Mouse (Mus musculus): ENCODE measurements around the gene Wrap53.

The Wrap53 gene

DNA sequence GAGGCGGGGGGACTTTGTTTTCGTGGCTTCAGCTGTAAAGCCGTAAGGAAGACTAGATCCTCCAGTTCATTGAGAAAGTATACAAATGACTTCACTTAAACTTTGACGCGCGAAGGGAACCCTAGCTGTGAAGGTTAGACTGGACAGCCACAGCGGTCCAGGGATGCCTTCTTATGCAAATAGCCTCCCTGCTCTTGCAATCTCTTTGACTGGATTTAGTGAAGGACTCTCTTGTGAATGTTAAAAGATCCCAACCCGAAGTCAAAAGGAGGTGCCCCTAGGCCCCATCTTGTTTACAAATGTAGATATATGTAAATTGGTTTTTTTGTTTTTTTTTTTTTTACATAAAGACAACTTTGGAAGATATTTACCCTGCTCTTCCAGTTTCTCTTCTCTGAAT, 1.8 kb upstream of the Wrap53 start:
- in situ Hi-C loops (cut with MboI; ENCODE audit: low pct_unique_long_range_greater_than_20kb in 1 of 2, low sequenced_read_pairs in 2 of 2, unreplicated experiment in 1 of 2): no loop called here

DNA sequence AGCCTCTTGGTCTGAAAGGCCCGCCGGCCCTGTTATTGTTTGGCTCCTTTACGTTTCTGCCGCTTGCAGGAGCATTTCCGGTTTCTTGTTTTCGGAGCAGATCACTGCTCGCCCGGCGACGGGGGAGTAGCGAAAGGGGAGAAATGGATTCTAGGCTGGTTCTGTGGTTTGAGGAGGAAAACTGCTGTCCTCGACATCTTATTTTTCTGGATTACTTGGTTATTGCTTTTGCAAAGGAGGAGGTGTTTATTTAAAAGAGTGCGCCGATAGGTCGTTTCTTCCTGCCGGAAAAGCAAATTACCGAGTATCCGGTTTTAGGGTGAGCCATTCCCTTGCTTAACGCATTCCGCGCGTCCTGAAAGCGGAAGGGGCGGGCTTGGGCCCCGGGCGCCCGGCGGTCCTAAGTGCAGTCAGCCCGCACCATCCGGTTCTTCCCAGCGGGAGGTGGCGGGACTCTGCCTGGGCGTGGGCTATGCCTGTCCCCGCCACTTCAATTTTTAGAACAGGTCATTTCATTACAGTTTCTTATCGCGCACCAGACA, 1.2 kb upstream of the Wrap53 start:
- in situ Hi-C loops (cut with MboI; ENCODE audit: low pct_unique_long_range_greater_than_20kb in 1 of 2, low sequenced_read_pairs in 2 of 2, unreplicated experiment in 1 of 2): no loop called here

DNA sequence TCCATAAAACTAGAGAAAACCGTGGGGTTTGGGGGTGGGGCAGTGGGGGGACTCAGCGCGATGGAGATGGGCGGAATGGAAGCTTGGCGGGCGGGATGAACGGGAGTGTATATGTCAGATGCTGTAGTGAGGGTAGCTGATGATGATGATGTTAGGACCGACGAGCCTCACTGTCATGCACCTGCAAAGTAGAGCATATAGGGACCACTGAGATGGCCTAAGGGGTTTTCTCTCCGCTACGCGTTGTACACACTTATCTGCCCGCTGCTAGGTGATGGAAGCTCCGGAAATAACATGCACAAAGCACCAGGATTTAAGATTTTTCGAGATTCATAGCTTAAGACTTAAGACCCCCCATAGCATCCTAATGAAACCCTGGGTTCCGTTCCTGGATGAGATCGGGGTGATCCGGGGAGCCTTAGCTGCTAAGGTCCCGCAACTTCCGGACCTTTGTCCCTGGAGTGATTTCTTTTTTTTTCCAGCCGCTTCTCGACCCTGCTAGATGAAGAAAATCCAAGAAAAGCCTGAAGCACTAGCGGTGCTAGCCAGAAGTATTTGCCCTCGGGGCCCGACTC, 604 bp upstream of the Wrap53 start:
- in situ Hi-C loops (cut with MboI; ENCODE audit: low pct_unique_long_range_greater_than_20kb in 1 of 2, low sequenced_read_pairs in 2 of 2, unreplicated experiment in 1 of 2): no loop called here

DNA sequence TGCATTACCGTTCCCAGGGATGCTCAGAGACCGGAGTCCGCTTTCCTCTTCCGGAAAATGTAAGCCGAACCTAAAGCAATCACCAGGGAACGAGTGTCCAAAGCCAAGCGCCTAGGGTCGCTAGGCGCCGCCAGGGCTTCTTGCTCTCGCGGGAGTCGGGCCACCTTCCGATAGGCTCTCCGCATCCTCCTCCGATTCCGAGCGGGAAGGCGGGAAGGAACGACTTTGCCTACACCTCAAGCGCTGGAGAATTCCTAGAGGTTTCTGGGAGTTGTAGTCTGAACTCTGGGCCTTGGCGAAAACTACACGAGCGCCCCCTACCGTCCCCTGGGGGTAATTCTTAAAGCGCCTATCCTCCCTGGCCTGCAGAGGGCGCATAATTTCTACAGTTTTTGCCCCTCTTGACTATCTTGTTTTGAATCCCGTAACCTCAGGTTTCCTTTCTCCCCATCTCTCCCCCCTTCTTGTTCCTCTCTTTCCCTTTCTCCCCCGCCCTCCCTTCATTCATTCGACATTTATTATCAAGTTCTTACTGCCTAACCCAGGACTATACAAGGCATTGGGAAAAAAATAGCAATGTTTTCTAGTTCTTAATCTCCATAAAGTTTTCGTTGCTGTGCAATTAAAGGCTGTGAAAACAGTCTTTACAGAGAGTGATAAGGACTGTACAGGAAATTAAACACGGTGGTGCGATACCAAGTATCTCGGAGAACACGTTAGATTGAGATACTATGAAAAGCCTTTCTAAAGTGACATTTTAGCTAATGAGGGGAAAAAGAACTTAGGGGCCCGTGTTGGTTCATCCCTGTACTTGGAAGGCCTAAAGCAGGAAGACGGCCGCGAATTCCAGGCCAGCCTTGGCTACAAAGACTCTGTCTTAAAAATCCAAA, 682 bp downstream of the Wrap53 start:
- in situ Hi-C loops (cut with MboI; ENCODE audit: low pct_unique_long_range_greater_than_20kb in 1 of 2, low sequenced_read_pairs in 2 of 2, unreplicated experiment in 1 of 2): loop anchor here in 1 of 2 experiments (5.0 kb wide), 1 partner anchor 37 kb away; no protein-coding TSS in a partner anchor

DNA sequence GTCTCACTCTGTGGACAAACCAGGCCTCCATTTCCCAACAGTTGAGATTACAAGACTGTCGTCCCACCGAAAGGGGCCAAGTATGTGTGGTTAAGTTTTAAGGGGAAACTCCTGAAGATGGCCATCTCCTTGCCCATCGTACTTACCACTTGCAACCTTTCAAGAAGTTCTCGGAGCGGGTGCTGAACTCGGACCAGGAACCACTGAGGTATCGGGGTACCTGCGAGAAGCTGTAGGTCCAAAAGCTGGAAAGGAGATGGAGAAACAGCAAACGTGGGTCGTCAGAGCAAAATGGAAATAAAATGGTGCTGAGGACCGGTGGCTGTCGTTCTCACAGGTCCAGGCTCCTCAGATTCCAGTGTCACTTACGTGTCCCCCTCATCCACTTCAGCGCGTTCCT, 1.8 kb downstream of the Wrap53 start:
- in situ Hi-C loops (cut with MboI; ENCODE audit: low pct_unique_long_range_greater_than_20kb in 1 of 2, low sequenced_read_pairs in 2 of 2, unreplicated experiment in 1 of 2): loop anchor here in 1 of 2 experiments (5.0 kb wide), 1 partner anchor 36 kb away; no protein-coding TSS in a partner anchor

DNA sequence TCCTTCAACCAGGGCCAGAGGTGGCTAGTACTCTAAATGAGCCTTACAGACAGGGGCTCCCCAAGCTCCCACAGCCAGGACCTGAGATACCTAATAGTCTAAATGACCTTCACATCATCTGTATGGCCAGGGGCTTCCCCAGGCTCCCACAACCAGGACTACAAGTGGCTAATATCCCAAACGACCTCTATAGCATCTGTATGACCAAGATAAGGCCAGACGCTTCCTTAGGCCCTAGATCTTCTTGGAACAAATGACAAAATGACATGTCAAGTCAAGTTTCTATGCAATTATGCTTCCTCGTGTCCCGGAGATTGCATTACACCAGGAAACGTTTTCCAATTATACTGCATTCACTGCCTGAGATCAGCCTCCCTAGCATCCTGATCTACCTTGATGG, 3.7 kb downstream of the Wrap53 start:
- in situ Hi-C loops (cut with MboI; ENCODE audit: low pct_unique_long_range_greater_than_20kb in 1 of 2, low sequenced_read_pairs in 2 of 2, unreplicated experiment in 1 of 2): loop anchor here in 1 of 2 experiments (5.0 kb wide), 1 partner anchor 34 kb away; no protein-coding TSS in a partner anchor

DNA sequence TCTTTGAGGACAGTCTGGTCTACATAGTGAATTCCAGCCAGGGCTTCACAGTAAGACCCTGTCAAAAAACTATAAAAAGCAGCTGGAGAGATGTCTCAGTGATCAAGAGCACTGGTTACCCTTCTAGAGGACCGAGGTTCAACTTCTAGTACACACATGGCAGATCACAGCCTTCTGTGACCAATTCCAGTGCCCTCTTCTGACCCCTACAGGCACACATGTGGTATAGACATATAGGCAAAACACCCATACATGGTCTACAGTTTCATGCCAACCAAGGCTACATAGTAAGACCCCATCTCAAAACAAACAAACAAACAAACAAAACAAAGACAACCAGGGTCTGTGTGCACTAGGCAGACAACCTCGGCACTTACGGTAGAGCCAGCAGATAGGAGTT, 4.8 kb downstream of the Wrap53 start:
- in situ Hi-C loops (cut with MboI; ENCODE audit: low pct_unique_long_range_greater_than_20kb in 1 of 2, low sequenced_read_pairs in 2 of 2, unreplicated experiment in 1 of 2): loop anchor here in 1 of 2 experiments (5.0 kb wide), 1 partner anchor 33 kb away; no protein-coding TSS in a partner anchor

DNA sequence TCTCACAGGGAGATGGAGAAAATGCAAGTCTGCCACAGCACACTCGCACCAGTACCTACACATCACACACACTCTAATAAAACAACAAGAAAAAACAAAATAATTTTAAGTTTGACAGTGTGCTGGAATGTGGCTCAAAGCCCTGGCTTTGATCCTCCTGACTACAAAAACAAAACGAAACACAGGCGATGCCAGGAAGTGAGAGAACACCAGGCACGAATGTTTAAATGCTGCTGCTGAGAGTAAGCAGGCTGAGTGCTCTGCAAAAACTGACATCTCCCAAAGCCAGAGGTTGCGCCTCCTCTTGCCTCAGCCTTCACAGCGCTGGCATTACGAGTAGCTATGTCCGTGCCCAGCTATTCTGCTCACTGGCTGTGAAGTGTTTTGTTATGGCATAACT, 14.9 kb downstream of the Wrap53 start:
- in situ Hi-C loops (cut with MboI; ENCODE audit: low pct_unique_long_range_greater_than_20kb in 1 of 2, low sequenced_read_pairs in 2 of 2, unreplicated experiment in 1 of 2): no loop called here

DNA sequence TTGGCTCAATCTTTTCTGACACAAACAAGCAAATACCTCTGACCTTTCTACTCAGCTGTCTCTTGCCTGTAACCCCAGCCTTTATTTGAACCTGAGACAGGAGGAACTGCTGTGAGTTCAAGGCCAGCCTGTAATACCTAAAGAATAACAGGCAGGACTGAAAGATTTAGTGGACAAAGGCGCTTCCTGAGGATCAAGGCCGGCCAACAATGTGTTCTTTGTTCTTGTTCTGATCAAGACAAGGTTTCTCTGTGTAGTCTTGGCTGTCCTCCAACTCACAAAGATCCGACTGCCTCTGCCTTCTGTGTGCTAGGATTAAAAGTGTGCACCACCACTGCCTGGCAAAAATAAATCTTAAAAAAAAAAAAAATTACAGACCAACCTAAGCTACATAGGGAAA, 15.7 kb downstream of the Wrap53 start:
- in situ Hi-C loops (cut with MboI; ENCODE audit: low pct_unique_long_range_greater_than_20kb in 1 of 2, low sequenced_read_pairs in 2 of 2, unreplicated experiment in 1 of 2): no loop called here

DNA sequence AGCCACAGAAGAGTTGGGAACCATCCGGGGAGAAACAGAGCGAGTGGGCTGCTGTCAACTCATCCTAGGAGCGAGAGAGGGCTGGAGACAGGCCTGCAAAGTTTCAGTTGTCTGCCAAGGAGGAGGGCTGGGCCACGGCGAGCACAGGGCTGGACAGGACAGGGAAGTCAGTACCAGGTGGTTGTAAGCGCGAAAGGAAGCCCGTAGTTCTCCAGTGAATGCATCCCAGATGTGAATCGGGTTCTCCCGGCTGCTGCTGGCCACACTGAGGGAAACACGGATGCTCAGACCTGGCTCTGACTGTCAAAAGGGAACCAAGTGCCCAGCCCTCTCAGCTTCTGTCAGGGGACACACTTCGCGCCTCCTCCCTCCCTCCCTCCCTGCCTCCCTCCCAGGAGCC, 16.7 kb downstream of the Wrap53 start:
- in situ Hi-C loops (cut with MboI; ENCODE audit: low pct_unique_long_range_greater_than_20kb in 1 of 2, low sequenced_read_pairs in 2 of 2, unreplicated experiment in 1 of 2): no loop called here

DNA sequence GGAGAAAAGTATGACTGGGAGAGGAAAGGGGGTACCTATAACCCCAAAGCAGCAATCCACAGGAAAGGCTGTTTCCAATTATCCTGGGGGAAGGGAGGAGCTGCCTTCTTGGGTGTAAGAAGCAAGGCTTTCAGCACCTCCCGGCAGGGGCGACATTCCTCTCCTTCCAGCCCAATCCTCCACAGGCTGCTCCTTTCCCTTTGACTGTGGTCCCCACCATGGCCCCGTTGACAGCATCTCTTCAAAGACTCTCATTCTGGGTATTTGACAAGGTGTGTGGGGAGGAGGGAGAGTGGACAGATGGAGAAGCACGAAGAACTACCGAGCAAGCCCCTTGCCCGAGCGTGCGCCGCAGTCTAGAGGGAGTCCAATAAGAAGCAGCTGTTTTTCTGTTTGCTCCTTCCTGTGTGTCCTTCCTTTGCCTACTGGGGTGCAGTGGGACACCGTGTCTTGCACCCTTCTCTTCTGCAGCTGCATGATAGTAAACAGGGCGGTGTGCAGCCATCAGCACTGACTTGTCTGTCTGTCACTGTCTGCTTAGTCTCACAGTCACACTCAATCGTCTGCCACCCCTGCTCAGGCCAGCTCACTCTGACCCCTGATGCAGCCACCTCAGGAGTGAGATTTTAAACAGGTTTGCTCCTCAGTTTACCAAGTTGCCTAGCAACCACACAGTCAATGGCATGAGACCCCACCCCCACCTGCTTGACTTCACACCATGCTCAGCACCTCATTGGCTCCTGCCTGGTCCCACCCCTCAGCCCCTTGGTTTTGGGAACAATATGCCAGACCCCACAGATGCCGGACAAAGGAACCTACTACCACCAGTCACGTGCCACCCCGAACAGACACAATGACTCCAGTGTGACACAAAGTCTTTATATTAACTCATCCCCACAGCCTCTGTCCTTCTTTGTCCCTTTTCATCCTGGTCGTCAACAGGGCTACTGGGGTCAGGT, 18.9 kb downstream of the Wrap53 start:
- in situ Hi-C loops (cut with MboI; ENCODE audit: low pct_unique_long_range_greater_than_20kb in 1 of 2, low sequenced_read_pairs in 2 of 2, unreplicated experiment in 1 of 2): no loop called here

DNA sequence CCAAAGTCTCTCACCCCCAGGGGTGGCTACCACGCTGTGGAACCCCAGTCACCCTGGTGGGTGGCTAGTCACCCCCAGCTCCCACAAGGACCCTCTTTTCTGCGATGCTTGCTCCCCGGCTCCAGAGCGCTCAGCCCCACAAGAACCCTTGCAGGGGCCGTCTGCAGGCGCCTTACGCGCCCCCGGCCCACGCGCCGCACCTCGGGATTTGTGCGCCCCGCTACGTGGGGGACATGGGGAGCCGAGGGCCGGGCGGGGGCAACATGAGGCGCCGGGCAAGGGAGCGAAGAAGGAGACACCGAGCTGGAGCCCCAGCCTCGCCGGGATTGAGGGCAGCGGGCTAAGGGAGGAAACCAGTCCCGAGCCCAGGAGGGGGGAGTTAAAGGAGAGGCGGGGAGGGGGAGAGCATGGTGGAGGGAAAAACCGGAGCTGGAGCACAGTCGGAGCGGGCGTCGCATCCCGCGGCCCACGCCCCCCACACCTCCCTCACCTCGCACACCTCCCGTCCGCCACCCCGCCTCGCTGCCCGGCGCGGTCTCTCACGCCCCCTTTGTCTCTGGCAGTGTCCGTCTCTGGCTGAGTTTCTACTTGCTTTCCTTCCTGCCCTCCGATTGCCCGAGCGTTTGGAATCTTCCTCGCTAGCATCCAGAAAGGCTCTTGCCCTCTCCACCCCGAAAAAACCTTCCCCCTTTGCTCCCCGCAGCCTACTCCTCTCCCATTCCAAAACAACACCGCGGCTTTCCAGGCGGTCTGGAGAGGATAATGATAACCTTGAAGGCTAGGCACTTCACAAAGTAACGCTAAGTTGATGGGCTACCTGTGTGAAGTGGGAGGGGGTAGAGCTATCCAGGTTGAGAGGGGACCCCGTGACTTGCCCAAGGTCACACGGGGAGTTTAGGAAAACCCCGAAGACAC, 19.9 kb downstream of the Wrap53 start, which contains the start of gene Efnb3:
Gene Efnb3, minus strand, starts transcription at position 355 of the 915 bp plus-strand sequence.
- in situ Hi-C loops (cut with MboI; ENCODE audit: low pct_unique_long_range_greater_than_20kb in 1 of 2, low sequenced_read_pairs in 2 of 2, unreplicated experiment in 1 of 2): no loop called here

DNA sequence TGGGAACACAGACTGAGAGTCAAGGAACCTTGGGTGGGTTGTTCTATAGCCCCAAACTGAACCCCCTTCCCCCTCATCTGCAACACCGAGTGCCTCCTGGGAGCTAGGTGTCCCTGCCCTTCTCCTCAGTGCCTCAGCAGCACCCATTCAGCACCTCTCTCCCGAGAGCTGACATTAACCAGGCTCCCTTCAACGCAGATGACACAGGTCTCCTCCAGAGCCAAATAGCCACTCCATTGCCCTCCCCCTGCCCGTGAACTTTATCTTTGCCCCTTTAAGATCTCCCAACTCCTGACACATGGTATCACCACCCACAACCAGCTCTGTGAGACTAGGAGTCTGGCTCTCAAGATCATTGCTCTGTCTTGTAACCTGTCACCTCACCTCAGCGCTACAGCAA, 20.9 kb downstream of the Wrap53 start:
- in situ Hi-C loops (cut with MboI; ENCODE audit: low pct_unique_long_range_greater_than_20kb in 1 of 2, low sequenced_read_pairs in 2 of 2, unreplicated experiment in 1 of 2): no loop called here

DNA sequence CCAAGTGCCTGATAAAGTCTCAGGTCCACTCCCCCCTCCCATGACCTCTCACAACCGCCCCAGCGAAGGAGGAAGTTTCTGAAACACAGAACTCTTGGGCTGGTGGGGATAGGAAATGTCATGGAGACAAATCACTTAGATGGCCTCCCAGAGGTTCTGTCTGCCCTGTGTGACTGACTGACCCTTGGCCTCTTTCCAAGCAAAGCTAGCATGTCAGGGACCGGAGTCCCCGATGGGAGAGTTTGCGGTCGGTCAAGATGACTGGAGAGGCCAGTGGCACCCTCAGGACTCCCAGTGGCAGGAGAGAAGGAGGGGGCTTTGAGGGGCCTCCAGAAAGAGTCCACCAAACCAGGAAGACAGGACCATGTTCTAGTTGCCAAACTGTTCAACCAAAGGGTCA, 21.3 kb downstream of the Wrap53 start:
- in situ Hi-C loops (cut with MboI; ENCODE audit: low pct_unique_long_range_greater_than_20kb in 1 of 2, low sequenced_read_pairs in 2 of 2, unreplicated experiment in 1 of 2): no loop called here

DNA sequence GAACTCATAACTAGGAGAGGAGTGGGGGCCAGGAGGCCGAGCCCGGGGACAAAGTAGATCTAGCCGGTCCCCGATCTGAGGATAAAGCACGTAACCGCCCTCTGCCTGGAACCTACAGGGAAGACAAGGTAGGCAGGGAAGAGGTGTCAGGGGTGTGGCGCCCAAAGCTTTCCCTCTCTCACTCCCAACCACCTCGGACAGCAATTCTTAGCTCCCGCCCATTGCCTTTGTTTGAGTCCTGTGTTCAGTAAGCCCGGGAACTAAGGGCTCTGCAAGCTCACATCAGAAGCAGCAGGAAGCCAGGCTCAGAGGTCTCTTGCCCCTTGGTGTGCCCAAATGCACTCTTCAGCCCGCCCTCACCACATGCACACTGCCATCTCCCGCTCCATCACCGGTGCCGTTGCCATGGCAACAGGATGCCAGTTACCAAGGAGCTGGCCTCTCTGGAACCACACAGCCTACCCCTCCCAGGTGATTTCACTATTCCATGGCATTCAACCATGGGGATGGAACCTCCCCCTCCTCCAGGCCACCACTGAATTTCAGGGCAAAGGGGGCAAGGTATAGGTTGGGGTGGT, 22.6 kb downstream of the Wrap53 start:
- in situ Hi-C loops (cut with MboI; ENCODE audit: low pct_unique_long_range_greater_than_20kb in 1 of 2, low sequenced_read_pairs in 2 of 2, unreplicated experiment in 1 of 2): no loop called here

DNA sequence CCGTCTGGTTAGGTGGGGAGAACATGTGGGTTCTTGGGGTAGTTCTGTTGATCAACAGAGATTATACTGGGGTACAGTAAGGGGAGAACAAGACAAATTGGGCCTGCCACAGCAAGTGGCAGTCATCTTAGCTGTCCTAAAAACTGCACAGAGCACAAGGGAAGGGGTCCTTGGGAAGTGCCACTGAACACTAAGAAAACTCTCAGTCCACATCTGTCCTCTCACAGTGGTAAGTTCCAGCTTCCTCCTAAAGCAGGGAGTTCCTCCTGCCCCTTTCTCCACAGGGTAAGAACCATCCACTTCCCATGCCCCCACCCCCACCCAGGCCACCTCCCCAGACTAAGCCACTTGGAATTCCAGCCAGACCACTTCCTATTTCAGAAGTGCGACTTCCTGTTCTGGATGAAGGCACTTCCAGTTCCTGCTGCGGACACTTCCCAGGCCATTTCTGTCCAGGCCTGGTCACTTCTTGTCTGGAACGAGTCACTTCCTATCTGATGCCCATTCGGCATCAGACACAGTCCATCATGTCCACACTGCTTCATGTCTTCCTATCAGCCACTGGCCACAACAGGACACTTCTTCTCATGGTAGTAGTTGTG, 25.4 kb downstream of the Wrap53 start:
- in situ Hi-C loops (cut with MboI; ENCODE audit: low pct_unique_long_range_greater_than_20kb in 1 of 2, low sequenced_read_pairs in 2 of 2, unreplicated experiment in 1 of 2): no loop called here

DNA sequence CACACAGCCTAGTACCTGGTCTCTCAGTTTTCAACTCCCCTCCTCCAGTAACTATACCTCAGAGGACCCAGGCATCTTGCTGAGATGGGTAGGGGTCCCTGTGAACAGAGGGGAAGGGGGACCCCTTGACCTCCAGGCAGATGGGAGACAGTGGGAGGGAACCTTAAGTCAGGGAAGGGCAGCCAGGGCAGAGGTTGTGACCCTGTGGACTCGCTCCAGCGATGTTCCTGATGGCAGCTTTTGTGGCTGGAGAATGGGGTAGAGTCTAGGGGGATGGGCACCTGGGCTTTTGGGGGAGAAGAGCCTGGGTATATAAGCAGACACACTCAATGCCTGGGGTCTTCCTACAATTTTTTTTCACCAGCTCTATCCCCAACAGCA, 26.7 kb downstream of the Wrap53 start:
- in situ Hi-C loops (cut with MboI; ENCODE audit: low pct_unique_long_range_greater_than_20kb in 1 of 2, low sequenced_read_pairs in 2 of 2, unreplicated experiment in 1 of 2): no loop called here

All from mouse embryonic stem cell (cell line).